Mouse (Mus musculus): ENCODE data around the gene Cacng1. TPM values are rescaled to one million over a fixed set of nuclear protein-coding genes. Genes with fewer than 3 reads are reported as not detected.

Gene Cacng1
- polyA plus RNA-seq, 1 experiment from 2014 or later = 0.14 TPM

- H3K9ac ChIP-seq (ENCODE audit: low read length) = no peak overlapping the region
- no peak overlapping the region for H3K4me2 ChIP-seq (ENCODE audit: low read length)
- H3K4me3 ChIP-seq (ENCODE audit: low read depth, low read length) = no peak overlapping the region
- H3K27ac ChIP-seq (ENCODE audit: low read depth, low read length) = no peak overlapping the region
- no peaks in the 10 kb centered on the region for H3K9me3 ChIP-seq (replicated peaks; ENCODE audit: control insufficient read depth, low read length)
- ATAC-seq = no peak
- H3K36me3 ChIP-seq (ENCODE audit: control insufficient read depth, insufficient read depth, low read length) = peaks cover 62% of the 10 kb centered on the region
- no peak for DNase-seq (ENCODE audit: low spot score)
- H3K27me3 ChIP-seq (replicated peaks; ENCODE audit: control insufficient read depth, insufficient read depth, low read length) = no peaks in the 10 kb centered on the region
- no peaks in the 10 kb centered on the region for H3K4me1 ChIP-seq (ENCODE audit: control insufficient read depth, insufficient read depth, low read length)
- 88% methylated on average over 20 of the region's 20 CpGs for WGBS
Measured at GRCm38 (mm10) chr11:107738418-107739099, 22.2 kb upstream of the Cacng1 start.

- Histone ChIP-seq H3K4me2 (ENCODE audit: low read length) (no peak overlapping the region), H3K9me3 (replicated peaks; ENCODE audit: control insufficient read depth, low read length) (no peaks in the 10 kb centered on the region), H3K36me3 (ENCODE audit: control insufficient read depth, insufficient read depth, low read length) (peaks cover 68% of the 10 kb centered on the region), H3K27ac (ENCODE audit: low read depth, low read length) (no peak overlapping the region), H3K4me3 (ENCODE audit: low read depth, low read length) (no peak overlapping the region), H3K27me3 (replicated peaks; ENCODE audit: control insufficient read depth, insufficient read depth, low read length) (no peaks in the 10 kb centered on the region), H3K9ac (ENCODE audit: low read length) (no peak overlapping the region), H3K4me1 (ENCODE audit: control insufficient read depth, insufficient read depth, low read length) (no peaks in the 10 kb centered on the region)
- no peak for ATAC-seq
- WGBS = 85% methylated on average over 6 of the region's 6 CpGs
- no peak for DNase-seq (ENCODE audit: low spot score)
Measured at GRCm38 (mm10) chr11:107737886-107738285, 21.6 kb upstream of the Cacng1 start.

GRCm38 (mm10) chr11:107734133-107734532 is 17.8 kb upstream of the Cacng1 start:
- ATAC-seq = no peak
- no peaks in the 10 kb centered on the region for H3K4me1 ChIP-seq (ENCODE audit: control insufficient read depth, insufficient read depth, low read length)
- H3K36me3 ChIP-seq (ENCODE audit: control insufficient read depth, insufficient read depth, low read length) = peaks cover 66% of the 10 kb centered on the region
- DNase-seq (ENCODE audit: low spot score) = no peak
- H3K27me3 ChIP-seq (replicated peaks; ENCODE audit: control insufficient read depth, insufficient read depth, low read length) = no peaks in the 10 kb centered on the region
- 91% methylated on average over 7 of the region's 7 CpGs for WGBS
- no peaks in the 10 kb centered on the region for H3K9me3 ChIP-seq (replicated peaks; ENCODE audit: control insufficient read depth, low read length)
- H3K4me2 ChIP-seq (ENCODE audit: low read length) = no peak overlapping the region
- H3K9ac ChIP-seq (ENCODE audit: low read length) = no peak overlapping the region
- no peak overlapping the region for H3K27ac ChIP-seq (ENCODE audit: low read depth, low read length)
- H3K4me3 ChIP-seq (ENCODE audit: low read depth, low read length) = no peak overlapping the region

GRCm38 (mm10) chr11:107731498-107731897 is 15.2 kb upstream of the Cacng1 start:
- Histone ChIP-seq H3K9ac (ENCODE audit: low read length) (no peak overlapping the region), H3K36me3 (ENCODE audit: control insufficient read depth, insufficient read depth, low read length) (peaks cover 44% of the 10 kb centered on the region), H3K27ac (ENCODE audit: low read depth, low read length) (no peak overlapping the region), H3K4me3 (ENCODE audit: low read depth, low read length) (no peak overlapping the region), H3K27me3 (replicated peaks; ENCODE audit: control insufficient read depth, insufficient read depth, low read length) (no peaks in the 10 kb centered on the region), H3K4me2 (ENCODE audit: low read length) (no peak overlapping the region), H3K4me1 (ENCODE audit: control insufficient read depth, insufficient read depth, low read length) (no peaks in the 10 kb centered on the region), H3K9me3 (replicated peaks; ENCODE audit: control insufficient read depth, low read length) (no peaks in the 10 kb centered on the region)
- ATAC-seq = no peak
- no peak for DNase-seq (ENCODE audit: low spot score)
- 95% methylated on average over 5 of the region's 5 CpGs for WGBS

GRCm38 (mm10) chr11:107730940-107731339 is 14.6 kb upstream of the Cacng1 start:
- H3K27ac ChIP-seq (ENCODE audit: low read depth, low read length) = no peak overlapping the region
- no peak for ATAC-seq
- H3K4me2 ChIP-seq (ENCODE audit: low read length) = no peak overlapping the region
- no peaks in the 10 kb centered on the region for H3K9me3 ChIP-seq (replicated peaks; ENCODE audit: control insufficient read depth, low read length)
- WGBS = 86% methylated on average over 4 of the region's 4 CpGs
- peaks cover 38% of the 10 kb centered on the region for H3K36me3 ChIP-seq (ENCODE audit: control insufficient read depth, insufficient read depth, low read length)
- no peak overlapping the region for H3K4me3 ChIP-seq (ENCODE audit: low read depth, low read length)
- DNase-seq (ENCODE audit: low spot score) = no peak
- no peaks in the 10 kb centered on the region for H3K4me1 ChIP-seq (ENCODE audit: control insufficient read depth, insufficient read depth, low read length)
- no peak overlapping the region for H3K9ac ChIP-seq (ENCODE audit: low read length)
- no peaks in the 10 kb centered on the region for H3K27me3 ChIP-seq (replicated peaks; ENCODE audit: control insufficient read depth, insufficient read depth, low read length)

GRCm38 (mm10) chr11:107729141-107729540 is 12.8 kb upstream of the Cacng1 start:
- H3K4me2 ChIP-seq (ENCODE audit: low read length) = no peak overlapping the region
- peaks cover 20% of the 10 kb centered on the region for H3K36me3 ChIP-seq (ENCODE audit: control insufficient read depth, insufficient read depth, low read length)
- no peak overlapping the region for H3K4me3 ChIP-seq (ENCODE audit: low read depth, low read length)
- no peak overlapping the region for H3K9ac ChIP-seq (ENCODE audit: low read length)
- no peak for ATAC-seq
- H3K27ac ChIP-seq (ENCODE audit: low read depth, low read length) = no peak overlapping the region
- no peaks in the 10 kb centered on the region for H3K27me3 ChIP-seq (replicated peaks; ENCODE audit: control insufficient read depth, insufficient read depth, low read length)
- no peaks in the 10 kb centered on the region for H3K9me3 ChIP-seq (replicated peaks; ENCODE audit: control insufficient read depth, low read length)
- 87% methylated on average over 7 of the region's 7 CpGs for WGBS
- no peaks in the 10 kb centered on the region for H3K4me1 ChIP-seq (ENCODE audit: control insufficient read depth, insufficient read depth, low read length)
- DNase-seq (ENCODE audit: low spot score) = no peak

GRCm38 (mm10) chr11:107728073-107728863 is 11.9 kb upstream of the Cacng1 start:
- Histone ChIP-seq H3K4me2 (ENCODE audit: low read length) (no peak overlapping the region), H3K9me3 (replicated peaks; ENCODE audit: control insufficient read depth, low read length) (no peaks in the 10 kb centered on the region), H3K27ac (ENCODE audit: low read depth, low read length) (no peak overlapping the region), H3K36me3 (ENCODE audit: control insufficient read depth, insufficient read depth, low read length) (peaks cover 13% of the 10 kb centered on the region), H3K9ac (ENCODE audit: low read length) (no peak overlapping the region), H3K4me3 (ENCODE audit: low read depth, low read length) (no peak overlapping the region), H3K27me3 (replicated peaks; ENCODE audit: control insufficient read depth, insufficient read depth, low read length) (no peaks in the 10 kb centered on the region), H3K4me1 (ENCODE audit: control insufficient read depth, insufficient read depth, low read length) (no peaks in the 10 kb centered on the region)
- ATAC-seq = no peak
- DNase-seq (ENCODE audit: low spot score) = no peak
- WGBS = 85% methylated on average over 13 of the region's 13 CpGs

- no peaks in the 10 kb centered on the region; the same call in 1 of the 2 replicates for H3K9me3 ChIP-seq (replicated peaks; ENCODE audit: control insufficient read depth, low read length)
- H3K4me1 ChIP-seq (ENCODE audit: control insufficient read depth, insufficient read depth, low read length) = no peaks in the 10 kb centered on the region
- H3K27me3 ChIP-seq (replicated peaks; ENCODE audit: control insufficient read depth, insufficient read depth, low read length) = no peaks in the 10 kb centered on the region
- DNase-seq (ENCODE audit: low spot score) (no peak), ATAC-seq (no peak)
- no peak overlapping the region for H3K4me3 ChIP-seq (ENCODE audit: low read depth, low read length)
- 93% methylated on average over 8 of the region's 8 CpGs for WGBS
- H3K27ac ChIP-seq (ENCODE audit: low read depth, low read length) = no peak overlapping the region
- no peak overlapping the region for H3K4me2 ChIP-seq (ENCODE audit: low read length)
- H3K36me3 ChIP-seq (ENCODE audit: control insufficient read depth, insufficient read depth, low read length) = 0 out of 2 replicates have a peak, but pooled peaks cover 2% of the 10 kb centered on the region
- no peak overlapping the region for H3K9ac ChIP-seq (ENCODE audit: low read length)
Measured at GRCm38 (mm10) chr11:107724603-107725002, 8.3 kb upstream of the Cacng1 start.

GRCm38 (mm10) chr11:107721057-107721456 is 4.7 kb upstream of the Cacng1 start:
- DNase-seq (ENCODE audit: low spot score) (no peak), ATAC-seq (no peak)
- 75% methylated on average over 7 of the region's 7 CpGs for WGBS
- Histone ChIP-seq H3K9ac (ENCODE audit: low read length) (no peak overlapping the region), H3K4me2 (ENCODE audit: low read length) (no peak overlapping the region), H3K4me3 (ENCODE audit: low read depth, low read length) (no peak overlapping the region), H3K27ac (ENCODE audit: low read depth, low read length) (no peak overlapping the region), H3K36me3 (ENCODE audit: control insufficient read depth, insufficient read depth, low read length) (no peaks in the 10 kb centered on the region), H3K27me3 (replicated peaks; ENCODE audit: control insufficient read depth, insufficient read depth, low read length) (no peaks in the 10 kb centered on the region), H3K4me1 (ENCODE audit: control insufficient read depth, insufficient read depth, low read length) (no peaks in the 10 kb centered on the region), H3K9me3 (replicated peaks; ENCODE audit: control insufficient read depth, low read length) (no peaks in the 10 kb centered on the region; the same call in 1 of the 2 replicates)
